ENCODE assay signal across 9 mouse cellular contexts in genomic region chr3:144622930-144623612, GRCm38 (mm10). TPM values are rescaled to one million over a fixed set of nuclear protein-coding genes. Genes with fewer than 3 reads are reported as not detected.
DNase-seq lines count a peak whose midpoint lies in the region; ATAC-seq and TF ChIP-seq lines count a peak whose summit lies in the region.
"Had no signal": no experiment of that assay in that cellular context is flagged by ENCODE, and none has a peak within 500 bp of the region (broad histone marks: within the 10 kb centered on the region; RNA-seq: fewer than 3 reads in every experiment).

No protein-coding gene starts in this region.

- DNase-seq in kidney, postnatal 0 days (ENCODE audit: low spot score), result peak; percentile 41
- DNase-seq in kidney, postnatal 25 days, result no peak
- DNase-seq in layer of hippocampus, postnatal 10 days (ENCODE audit: low spot score in 2 of 2), result no peak
- DNase-seq in thymus, adult 18-20 months, result no peak

- H3K9ac ChIP-seq in kidney, postnatal 0 days (ENCODE audit: low read depth, low read length), result no peak overlapping the region
- no peak overlapping the region for H3K9ac ChIP-seq in forebrain, embryonic 12.5 days
- H3K9ac ChIP-seq in intestine, embryonic 16.5 days (ENCODE audit: low read depth, low read length), result no peak overlapping the region
- H3K9ac ChIP-seq in neural tube, embryonic 12.5 days, result no peak overlapping the region
- no peak overlapping the region for H3K9ac ChIP-seq in heart, embryonic 11.5 days (ENCODE audit: low read depth, low read length)
- H3K9ac ChIP-seq: liver, embryonic 14.5 days had no signal

- no peaks in the 10 kb centered on the region for H3K36me3 ChIP-seq in kidney, postnatal 0 days (ENCODE audit: insufficient read depth, low read length)
- no peaks in the 10 kb centered on the region for H3K36me3 ChIP-seq in forebrain, embryonic 12.5 days (replicated peaks)
- no peaks in the 10 kb centered on the region for H3K36me3 ChIP-seq in intestine, embryonic 16.5 days (ENCODE audit: control insufficient read depth, insufficient read depth, low read length)
- no peaks in the 10 kb centered on the region for H3K36me3 ChIP-seq in neural tube, embryonic 12.5 days
- H3K36me3 ChIP-seq in heart, embryonic 11.5 days (ENCODE audit: control insufficient read depth, insufficient read depth, low read length), result no peaks in the 10 kb centered on the region

- no peak for TF ChIP-seq CTCF in kidney, postnatal 0 days (IDR thresholded peaks at IDR 0.05; ENCODE audit: low read depth)

- no peak for ATAC-seq in kidney, postnatal 0 days (replicated peaks; ENCODE audit: low FRiP score, low read depth)
- peak; percentile 85 for ATAC-seq in forebrain, embryonic 12.5 days (ENCODE audit: low FRiP score)
- peak; percentile 38; the same call in 1 of the 2 replicates for ATAC-seq in intestine, embryonic 16.5 days
- ATAC-seq in neural tube, embryonic 12.5 days (ENCODE audit: low FRiP score, low read depth), result peak; percentile 84
- no peak for ATAC-seq in heart, embryonic 11.5 days (replicated peaks; ENCODE audit: insufficient number of reproducible peaks, low FRiP score, low TSS enrichment)

- H3K9me3 ChIP-seq in kidney, postnatal 0 days (replicated peaks; ENCODE audit: low read length), result 0 out of 2 replicates have a peak, but pooled peaks cover 5% of the 10 kb centered on the region
- H3K9me3 ChIP-seq in forebrain, embryonic 12.5 days, result no peaks in the 10 kb centered on the region; the same call in 1 of the 2 replicates
- H3K9me3 ChIP-seq in intestine, embryonic 16.5 days (ENCODE audit: control insufficient read depth, low read length), result no peaks in the 10 kb centered on the region; the same call in 1 of the 2 replicates
- H3K9me3 ChIP-seq in neural tube, embryonic 12.5 days, result no peaks in the 10 kb centered on the region
- H3K9me3 ChIP-seq in heart, embryonic 11.5 days (replicated peaks; ENCODE audit: control insufficient read depth, low read length), result peaks cover 2% of the 10 kb centered on the region

- H3K27me3 ChIP-seq in kidney, postnatal 0 days (ENCODE audit: insufficient read depth, low read length), result no peaks in the 10 kb centered on the region
- no peaks in the 10 kb centered on the region for H3K27me3 ChIP-seq in forebrain, embryonic 12.5 days
- H3K27me3 ChIP-seq in intestine, embryonic 16.5 days (replicated peaks; ENCODE audit: control insufficient read depth, insufficient read depth, low read length), result no peaks in the 10 kb centered on the region
- H3K27me3 ChIP-seq in neural tube, embryonic 12.5 days (replicated peaks), result no peaks in the 10 kb centered on the region
- H3K27me3 ChIP-seq in heart, embryonic 11.5 days (ENCODE audit: control insufficient read depth, insufficient read depth, low read length), result no peaks in the 10 kb centered on the region

- H3K4me3 ChIP-seq in kidney, postnatal 0 days (replicated peaks; ENCODE audit: low read depth, low read length), result no peak overlapping the region
- H3K4me3 ChIP-seq in forebrain, embryonic 12.5 days (replicated peaks), result no peak overlapping the region
- no peak overlapping the region for H3K4me3 ChIP-seq in intestine, embryonic 16.5 days (ENCODE audit: low read length)
- no peak overlapping the region for H3K4me3 ChIP-seq in neural tube, embryonic 12.5 days
- no peak overlapping the region for H3K4me3 ChIP-seq in heart, embryonic 11.5 days (ENCODE audit: low read depth, low read length)

- WGBS in kidney, postnatal 0 days, result 63% methylated on average over 13 of the region's 13 CpGs
- WGBS in forebrain, embryonic 12.5 days, result 69% methylated on average over 13 of the region's 13 CpGs
- WGBS in intestine, embryonic 16.5 days, result 60% methylated on average over 13 of the region's 13 CpGs
- WGBS in neural tube, embryonic 12.5 days, result 73% methylated on average over 13 of the region's 13 CpGs
- 78% methylated on average over 13 of the region's 13 CpGs for WGBS in heart, embryonic 11.5 days (ENCODE audit: insufficient replicate concordance)

- no peak overlapping the region for H3K4me2 ChIP-seq in kidney, postnatal 0 days (ENCODE audit: low read length)
- no peak overlapping the region for H3K4me2 ChIP-seq in forebrain, embryonic 12.5 days
- no peak overlapping the region for H3K4me2 ChIP-seq in intestine, embryonic 16.5 days (ENCODE audit: low read depth, low read length)
- H3K4me2 ChIP-seq in neural tube, embryonic 12.5 days (replicated peaks), result no peak overlapping the region
- H3K4me2 ChIP-seq in heart, embryonic 11.5 days, result no peak overlapping the region

- no peak overlapping the region for H3K27ac ChIP-seq in kidney, postnatal 0 days
- peak overlapping the region; percentile 42; the same call in 1 of the 2 replicates for H3K27ac ChIP-seq in forebrain, embryonic 12.5 days
- H3K27ac ChIP-seq in intestine, embryonic 16.5 days (ENCODE audit: low read length), result no peak overlapping the region
- no peak overlapping the region for H3K27ac ChIP-seq in neural tube, embryonic 12.5 days
- H3K27ac ChIP-seq in heart, embryonic 11.5 days (ENCODE audit: low read depth, low read length), result no peak overlapping the region
- H3K27ac ChIP-seq: liver, embryonic 14.5 days had no signal

- no peaks in the 10 kb centered on the region for H3K4me1 ChIP-seq in kidney, postnatal 0 days (replicated peaks; ENCODE audit: insufficient read depth, low read length)
- H3K4me1 ChIP-seq in forebrain, embryonic 12.5 days, result no peaks in the 10 kb centered on the region
- H3K4me1 ChIP-seq in intestine, embryonic 16.5 days (ENCODE audit: control insufficient read depth, insufficient read depth, low read length), result no peaks in the 10 kb centered on the region
- no peaks in the 10 kb centered on the region for H3K4me1 ChIP-seq in neural tube, embryonic 12.5 days
- peaks cover 3% of the 10 kb centered on the region; the same call in 1 of the 2 replicates for H3K4me1 ChIP-seq in heart, embryonic 11.5 days (ENCODE audit: control insufficient read depth, insufficient read depth, low read length)

RNA-seq across cellular contexts. Expression of gene Selenof, which starts 53.0 kb away (rescaled TPM):
- 840 and 861 TPM in 2 replicates for polyA plus RNA-seq in kidney, postnatal 0 days (2015; fragmentation: Nextera tagmentation; extraction: Ambion mirVana)
- polyA plus RNA-seq in forebrain, embryonic 12.5 days (2016; fragmentation: Nextera tagmentation; extraction: Ambion mirVana), result 467 and 480 TPM in 2 replicates
- polyA plus RNA-seq in intestine, embryonic 16.5 days (2015; fragmentation: Nextera tagmentation; extraction: Ambion mirVana), result 597 and 626 TPM in 2 replicates
- polyA plus RNA-seq in neural tube, embryonic 12.5 days (2016; fragmentation: Nextera tagmentation; extraction: Ambion mirVana), result 476 and 491 TPM in 2 replicates
- polyA plus RNA-seq in heart, embryonic 11.5 days (2014; fragmentation: Nextera tagmentation; extraction: Ambion mirVana), result 339 and 350 TPM in 2 replicates
- 100 to 1,000 TPM; 293 to 294 TPM for total RNA-seq in layer of hippocampus, postnatal 10 days (2021)

RNA-seq across cellular contexts. Expression of gene Hs2st1, which starts 53.1 kb away (rescaled TPM):
- 9.7 and 10.4 TPM in 2 replicates for polyA plus RNA-seq in kidney, postnatal 0 days (2015; fragmentation: Nextera tagmentation; extraction: Ambion mirVana)
- polyA plus RNA-seq in forebrain, embryonic 12.5 days (2016; fragmentation: Nextera tagmentation; extraction: Ambion mirVana), result 35.7 and 39.1 TPM in 2 replicates
- 6.2 and 6.4 TPM in 2 replicates for polyA plus RNA-seq in intestine, embryonic 16.5 days (2015; fragmentation: Nextera tagmentation; extraction: Ambion mirVana)
- 24.1 and 24.6 TPM in 2 replicates for polyA plus RNA-seq in neural tube, embryonic 12.5 days (2016; fragmentation: Nextera tagmentation; extraction: Ambion mirVana)
- 7.3 and 7.9 TPM in 2 replicates for polyA plus RNA-seq in heart, embryonic 11.5 days (2014; fragmentation: Nextera tagmentation; extraction: Ambion mirVana)
- total RNA-seq in layer of hippocampus, postnatal 10 days (2021), result 10 to 100 TPM; 48.8 to 51.9 TPM

Comparison
In these comparisons a context has a peak if more than half of its experiments do, and no peak if none do; other contexts are left out.
1. ATAC-seq: peak in forebrain, embryonic 12.5 days (single experiment), intestine, embryonic 16.5 days (single experiment) and neural tube, embryonic 12.5 days (single experiment); none in kidney, postnatal 0 days (single experiment) and heart, embryonic 11.5 days (single experiment).